Mouse (Mus musculus): Measurements from ENCODE around the gene Ddb2. TPM values are rescaled to one million over a fixed set of nuclear protein-coding genes. Genes with fewer than 3 reads are reported as not detected.
A peak's percentile ranks its signal among the peaks of the same experiment; 100 is the strongest.

Ddb2 gene
- total RNA-seq (2012; rRNA removed), result 10.4 and 11.0 TPM in 2 replicates

DNA sequence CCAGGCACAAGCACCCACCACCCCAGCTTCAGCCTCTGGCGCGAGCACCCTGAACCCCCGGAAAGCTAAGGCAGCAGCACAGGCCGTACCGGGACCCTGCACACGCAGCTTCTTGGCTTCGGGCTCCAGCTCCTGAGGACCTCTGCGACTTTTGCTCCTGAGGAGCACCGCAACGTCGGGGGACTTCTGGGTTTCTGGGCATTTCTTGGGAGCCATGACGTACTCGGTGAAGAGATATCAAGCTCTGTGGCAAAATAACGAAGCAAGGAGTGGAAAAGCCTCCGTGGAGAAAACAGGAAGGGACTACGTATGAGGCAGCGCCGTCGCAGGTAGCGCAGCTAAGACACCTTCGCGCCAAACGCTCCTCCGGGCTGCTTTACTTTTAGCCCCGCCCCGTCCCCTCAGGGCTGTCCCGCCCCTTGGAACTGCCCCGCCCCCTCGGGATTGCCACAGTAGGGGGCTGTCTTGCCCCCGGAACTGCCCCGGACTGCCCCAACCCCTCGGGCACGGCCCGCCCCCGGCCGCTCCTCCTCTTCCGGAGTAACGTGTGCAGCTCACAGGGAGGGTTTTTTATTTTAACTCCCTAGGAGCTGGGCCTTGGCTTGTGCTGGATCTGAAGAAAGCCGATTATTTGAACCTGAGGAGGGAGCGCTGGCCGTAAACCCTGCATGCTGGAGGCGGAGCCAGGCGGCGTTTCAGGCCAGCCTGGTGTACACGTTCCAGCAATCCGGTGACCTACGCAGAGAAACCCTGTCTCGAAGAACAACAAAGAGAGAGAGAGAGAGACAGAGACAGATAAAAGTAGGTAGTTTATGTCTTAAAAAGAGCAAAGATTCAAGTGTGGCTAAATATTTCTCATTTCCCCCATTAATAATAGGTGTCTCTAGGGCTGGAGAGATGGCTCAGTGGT lies at the start of gene Ddb2:
Gene Ddb2 (minus strand): TSS at position 382 of the 910 bp plus-strand sequence.
- H3K4me1 ChIP-seq (ENCODE audit: control insufficient read depth in 2 of 2, insufficient read depth in 2 of 2, low read length in 2 of 2, poor library complexity in 1 of 2), result no peaks in the 10 kb centered on the region
- in situ Hi-C loops (cut with MboI; ENCODE audit: low sequenced_read_pairs in 2 of 2, unreplicated experiment in 2 of 2), result loop anchor here in 1 of 2 experiments (10.0 kb wide), 1 partner anchor 122 kb away; the partner anchor contains the start of gene Mybpc3
- H3K9me3 ChIP-seq (ENCODE audit: control insufficient read depth, insufficient read depth, low read depth, low read length), result no peaks in the 10 kb centered on the region
- peak within 1 kb of the TSS; percentile 71 to 90 for H3K4me3 ChIP-seq (ENCODE audit: insufficient read depth in 1 of 2, low read depth in 1 of 2, low read length in 2 of 2, poor library complexity in 1 of 2, severe bottlenecking in 1 of 2)
- peak; percentile 92 for DNase-seq (ENCODE audit: low read depth, low spot score)
- TF ChIP-seq CHD2 (IDR thresholded peaks at IDR 0.05; ENCODE audit: low read depth, low read length), result no peak
- no peak for TF ChIP-seq ZNF384 (IDR thresholded peaks at IDR 0.05; ENCODE audit: low read depth, low read length)
- TF ChIP-seq MAFK (IDR thresholded peaks at IDR 0.05; ENCODE audit: insufficient read depth, low read depth, low read length), result no peak
- no peak; the same call in 1 of the 2 replicates for TF ChIP-seq HCFC1 (IDR thresholded peaks at IDR 0.05; ENCODE audit: borderline replicate concordance, insufficient read depth, low read length)
- no peak for TF ChIP-seq ZC3H11A (IDR thresholded peaks at IDR 0.05; ENCODE audit: borderline replicate concordance, low read depth, low read length)
- peaks cover 2% of the 10 kb centered on the region; the same call in 1 of the 2 replicates for H3K36me3 ChIP-seq (ENCODE audit: control insufficient read depth, insufficient read depth, low read length, poor library complexity, severe bottlenecking)
- H3K27ac ChIP-seq (ENCODE audit: insufficient read depth, low read depth, low read length, poor library complexity, severe bottlenecking), result peak within 1 kb of the TSS; percentile 91; the same call in 1 of the 2 replicates
- peak within 1 kb of the TSS; percentile 72 for H3K9ac ChIP-seq (ENCODE audit: insufficient read depth, low read depth, low read length, poor library complexity, severe bottlenecking)

GRCm38 (mm10) chr2:91285885-91286505 lies 49.2 kb upstream of the Ddb2 start:
- peak; percentile 54 for DNase-seq (ENCODE audit: low read depth, low spot score)
- Histone ChIP-seq H3K9ac (ENCODE audit: insufficient read depth, low read depth, low read length, poor library complexity, severe bottlenecking) (no peak overlapping the region), H3K9me3 (ENCODE audit: control insufficient read depth, insufficient read depth, low read depth, low read length) (no peaks in the 10 kb centered on the region), H3K4me3 (ENCODE audit: insufficient read depth in 1 of 2, low read depth in 1 of 2, low read length in 2 of 2, poor library complexity in 1 of 2, severe bottlenecking in 1 of 2) (no peak overlapping the region), H3K27ac (ENCODE audit: insufficient read depth, low read depth, low read length, poor library complexity, severe bottlenecking) (no peak overlapping the region), H3K36me3 (ENCODE audit: control insufficient read depth, insufficient read depth, low read length, poor library complexity, severe bottlenecking) (no peaks in the 10 kb centered on the region), H3K4me1 (ENCODE audit: control insufficient read depth in 2 of 2, insufficient read depth in 2 of 2, low read length in 2 of 2, poor library complexity in 1 of 2) (peaks cover 0 to under 1% of the 10 kb centered on the region in 2 experiments; a peak in 2 of 4 replicates)
- TF ChIP-seq HCFC1 (IDR thresholded peaks at IDR 0.05; ENCODE audit: borderline replicate concordance, insufficient read depth, low read length) (no peak), ZC3H11A (IDR thresholded peaks at IDR 0.05; ENCODE audit: borderline replicate concordance, low read depth, low read length) (peak; percentile 91)
- in situ Hi-C loops (cut with MboI; ENCODE audit: low sequenced_read_pairs in 2 of 2, unreplicated experiment in 2 of 2), result loop anchor here (10.0 kb wide), 2 partner anchors 189 to 199 kb away; no protein-coding TSS in a partner anchor

GRCm38 (mm10) chr2:91284375-91285199 lies 47.8 kb upstream of the Ddb2 start:
- DNase-seq (ENCODE audit: low read depth, low spot score), result no peak
- Histone ChIP-seq H3K36me3 (ENCODE audit: control insufficient read depth, insufficient read depth, low read length, poor library complexity, severe bottlenecking) (no peaks in the 10 kb centered on the region), H3K27ac (ENCODE audit: insufficient read depth, low read depth, low read length, poor library complexity, severe bottlenecking) (no peak overlapping the region), H3K9me3 (ENCODE audit: control insufficient read depth, insufficient read depth, low read depth, low read length) (no peaks in the 10 kb centered on the region), H3K4me1 (ENCODE audit: control insufficient read depth in 2 of 2, insufficient read depth in 2 of 2, low read length in 2 of 2, poor library complexity in 1 of 2) (peaks cover 0 to 2% of the 10 kb centered on the region in 2 experiments; a peak in 2 of 4 replicates), H3K9ac (ENCODE audit: insufficient read depth, low read depth, low read length, poor library complexity, severe bottlenecking) (no peak overlapping the region), H3K4me3 (ENCODE audit: insufficient read depth in 1 of 2, low read depth in 1 of 2, low read length in 2 of 2, poor library complexity in 1 of 2, severe bottlenecking in 1 of 2) (no peak overlapping the region)
- TF ChIP-seq HCFC1 (IDR thresholded peaks at IDR 0.05; ENCODE audit: borderline replicate concordance, insufficient read depth, low read length) (no peak), ZNF384 (IDR thresholded peaks at IDR 0.05; ENCODE audit: low read depth, low read length) (no peak), CHD2 (IDR thresholded peaks at IDR 0.05; ENCODE audit: low read depth, low read length) (no peak), ZC3H11A (IDR thresholded peaks at IDR 0.05; ENCODE audit: borderline replicate concordance, low read depth, low read length) (no peak), MAFK (IDR thresholded peaks at IDR 0.05; ENCODE audit: insufficient read depth, low read depth, low read length) (no peak)
- in situ Hi-C loops (cut with MboI; ENCODE audit: low sequenced_read_pairs in 2 of 2, unreplicated experiment in 2 of 2), result loop anchor here (10.0 kb wide), 2 partner anchors 190 to 200 kb away; no protein-coding TSS in a partner anchor

DNA sequence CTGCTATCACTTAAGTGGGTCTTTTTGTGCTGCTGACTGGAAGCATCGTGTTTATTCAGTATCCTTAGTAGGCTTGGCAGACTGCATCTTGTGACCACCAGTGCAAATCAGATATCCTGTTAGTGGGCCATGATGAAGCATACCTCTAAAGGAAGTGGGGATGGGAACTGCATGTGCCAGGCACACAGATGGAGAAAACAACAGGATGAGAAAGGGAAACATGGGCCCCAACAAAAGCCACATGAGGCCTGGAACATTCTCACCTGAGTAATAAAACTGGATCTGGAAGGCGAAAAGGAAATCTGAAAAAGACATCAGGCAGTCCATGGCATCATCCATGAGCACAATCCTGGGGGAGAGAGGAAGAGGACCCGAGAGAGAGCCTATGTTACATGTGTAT lies 47.2 kb upstream of the Ddb2 start:
- no peak overlapping the region for H3K9ac ChIP-seq (ENCODE audit: insufficient read depth, low read depth, low read length, poor library complexity, severe bottlenecking)

More for the DNA sequence above, 47.2 kb upstream of the Ddb2 start:
- no peaks in the 10 kb centered on the region for H3K36me3 ChIP-seq (ENCODE audit: control insufficient read depth, insufficient read depth, low read length, poor library complexity, severe bottlenecking)
- no peaks in the 10 kb centered on the region for H3K9me3 ChIP-seq (ENCODE audit: control insufficient read depth, insufficient read depth, low read depth, low read length)
- in situ Hi-C loops (cut with MboI; ENCODE audit: low sequenced_read_pairs in 2 of 2, unreplicated experiment in 2 of 2), result loop anchor here (10.0 kb wide), 2 partner anchors 191 to 201 kb away; no protein-coding TSS in a partner anchor
- peaks cover 0 to 3% of the 10 kb centered on the region in 2 experiments; a peak in 2 of 4 replicates for H3K4me1 ChIP-seq (ENCODE audit: control insufficient read depth in 2 of 2, insufficient read depth in 2 of 2, low read length in 2 of 2, poor library complexity in 1 of 2)
- H3K27ac ChIP-seq (ENCODE audit: insufficient read depth, low read depth, low read length, poor library complexity, severe bottlenecking), result no peak overlapping the region
- DNase-seq (ENCODE audit: low read depth, low spot score), result no peak
- TF ChIP-seq HCFC1 (IDR thresholded peaks at IDR 0.05; ENCODE audit: borderline replicate concordance, insufficient read depth, low read length) (no peak), ZNF384 (IDR thresholded peaks at IDR 0.05; ENCODE audit: low read depth, low read length) (no peak), MAFK (IDR thresholded peaks at IDR 0.05; ENCODE audit: insufficient read depth, low read depth, low read length) (no peak)
- H3K4me3 ChIP-seq (ENCODE audit: insufficient read depth in 1 of 2, low read depth in 1 of 2, low read length in 2 of 2, poor library complexity in 1 of 2, severe bottlenecking in 1 of 2), result no peak overlapping the region
